Mouse (Mus musculus) right cerebral cortex, postnatal 36 days (tissue): ENCODE measurements around the gene Pigk.
"Not testable (repeated sequence)": the region's sequence is repeated elsewhere in the genome, so short reads cannot be mapped to it uniquely, and the experiment has no call there.

Source experiments
- DNase-seq, 2 experiments: peaks; one replicate each; pipeline ENCODE4 v3.0.0; 2022; ENCODE audit warnings: low spot score in 2 of 2, mixed read lengths in 1 of 2

Pigk gene

DNA sequence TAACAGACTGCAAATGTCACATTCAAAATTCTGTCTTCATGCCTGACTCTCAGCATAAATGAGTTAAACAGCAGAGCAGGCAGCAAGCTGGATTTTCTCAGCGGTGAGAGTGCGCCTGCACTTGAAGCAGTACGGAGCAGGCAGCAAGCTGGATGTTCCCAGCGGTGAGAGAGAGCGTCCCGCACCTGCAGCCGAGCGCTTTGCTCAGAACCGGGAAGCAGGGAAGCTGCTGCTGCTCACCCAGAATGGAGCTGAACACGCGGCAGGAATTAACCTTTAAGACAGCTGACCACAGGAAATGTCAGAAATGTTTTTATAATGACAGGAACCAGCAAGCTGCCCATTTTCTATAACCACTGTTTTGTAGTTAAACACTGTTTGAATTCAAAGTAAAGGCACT lies 53.6 kb downstream of the Pigk start:
- no peak for DNase-seq

GRCm38 (mm10) chr3:152770056-152770455 lies 56.2 kb downstream of the Pigk start:
- no peak for DNase-seq

- DNase-seq = no peak
These were observed 62.5 kb downstream of the Pigk start for GRCm38 (mm10) chr3:152776363-152776762.

DNA sequence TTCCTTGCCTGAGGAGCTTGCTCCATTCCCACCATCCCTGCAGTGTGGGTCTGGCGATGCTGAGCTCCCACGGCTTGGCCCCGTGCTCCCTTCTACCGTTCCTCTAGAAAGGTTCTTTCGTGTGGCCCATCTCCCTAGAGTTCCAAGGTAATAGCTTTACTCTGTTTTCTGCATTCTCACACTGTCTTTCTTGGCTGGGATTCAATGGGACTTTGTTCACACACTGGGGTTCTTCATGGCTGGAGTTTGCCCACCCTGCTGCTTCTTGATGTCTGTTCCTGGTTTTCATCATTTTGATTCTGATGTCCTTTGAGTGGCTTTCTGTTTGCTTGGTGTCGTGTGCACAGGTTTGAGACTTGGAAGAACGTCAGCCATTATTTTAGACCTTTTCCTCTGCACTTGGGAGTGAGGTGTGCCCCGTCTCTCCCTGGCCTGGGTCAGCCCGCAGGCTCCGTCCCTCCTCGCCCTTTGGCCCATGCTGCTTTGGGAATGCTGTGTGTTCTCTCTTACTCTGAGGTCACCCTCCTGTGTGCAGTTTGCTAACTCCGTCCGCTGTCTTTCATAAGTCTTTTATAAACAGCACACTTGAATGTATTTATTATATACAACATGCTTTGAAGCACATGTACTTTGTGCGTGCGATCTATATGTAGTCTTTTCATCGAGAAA lies 63.1 kb downstream of the Pigk start:
- DNase-seq = no peak

DNA sequence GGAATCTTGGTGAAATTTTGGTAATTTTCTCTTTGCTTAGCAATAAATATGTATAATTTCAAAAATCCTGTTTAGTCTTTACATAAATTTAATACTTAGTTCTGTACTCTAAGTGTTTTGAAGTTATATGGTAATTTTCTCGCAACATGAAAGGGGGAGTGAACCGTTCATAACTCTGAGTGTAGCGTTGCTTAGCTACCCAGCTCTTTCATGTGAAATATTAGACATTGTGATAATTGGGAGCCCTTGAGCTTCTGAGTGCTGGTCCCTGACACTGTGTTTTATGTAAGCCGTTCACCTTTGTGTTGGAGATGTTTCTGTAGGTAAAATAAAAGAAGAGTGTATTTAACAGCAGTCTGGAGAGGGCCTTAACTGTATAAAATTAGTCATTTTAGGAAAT lies 65.9 kb downstream of the Pigk start:
- DNase-seq = no peak

DNA sequence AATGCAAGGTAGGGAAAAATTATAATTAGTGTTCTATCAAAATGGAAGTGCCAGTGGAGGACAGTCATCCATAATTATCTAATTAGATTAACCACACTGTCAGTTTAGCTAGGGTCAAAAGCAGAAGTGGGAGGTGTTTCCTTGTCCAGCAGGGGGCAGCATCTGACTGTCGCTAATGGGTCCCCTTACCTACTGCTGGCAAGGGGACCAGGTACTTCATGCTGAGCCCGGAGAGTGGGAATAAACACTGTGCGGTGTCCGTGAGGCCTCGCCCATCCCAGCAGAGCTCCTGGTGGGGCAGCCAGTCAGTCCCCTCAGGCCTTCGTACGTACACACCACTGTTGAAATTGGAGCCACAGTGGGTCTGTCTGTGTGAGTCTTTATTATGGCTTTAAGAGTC lies 69.9 kb downstream of the Pigk start:
- DNase-seq = no peak

- DNase-seq = not testable (repeated sequence)
These were observed 70.5 kb downstream of the Pigk start for GRCm38 (mm10) chr3:152784353-152784752.

DNA sequence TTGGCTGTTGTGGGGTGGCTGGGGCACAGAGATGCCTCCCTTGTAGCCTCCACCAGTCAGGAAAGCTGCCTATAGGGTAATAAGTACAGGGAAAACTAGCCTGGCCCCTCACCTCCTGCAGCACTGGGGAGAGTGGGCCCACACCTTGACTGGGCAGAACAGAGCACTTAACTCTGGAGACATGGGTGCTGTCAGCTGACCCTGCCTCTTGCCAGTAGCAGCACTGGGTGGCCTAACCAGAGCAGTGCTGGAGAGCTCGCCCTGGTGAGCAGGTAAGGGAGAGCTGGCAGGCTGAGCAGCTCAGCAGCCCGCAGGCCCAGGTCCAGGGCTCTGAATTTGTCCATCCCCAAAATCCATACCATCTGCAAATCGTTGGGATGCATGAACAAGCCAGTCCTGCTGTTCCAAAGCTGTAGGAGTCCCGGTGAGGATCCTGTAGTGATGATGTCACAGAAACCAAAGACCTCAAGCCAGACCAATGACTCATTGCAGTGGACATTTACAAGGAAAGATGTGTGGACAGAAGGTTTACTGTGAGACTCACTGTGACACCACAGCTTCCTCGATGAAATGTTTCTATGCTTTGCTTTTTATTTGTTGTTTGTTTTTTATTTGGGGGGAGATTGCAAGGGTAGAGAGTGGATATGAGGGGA lies 74.5 kb downstream of the Pigk start:
- DNase-seq = not testable (repeated sequence)

GRCm38 (mm10) chr3:152792601-152793000 lies 78.7 kb downstream of the Pigk start:
- DNase-seq = no peak

DNA sequence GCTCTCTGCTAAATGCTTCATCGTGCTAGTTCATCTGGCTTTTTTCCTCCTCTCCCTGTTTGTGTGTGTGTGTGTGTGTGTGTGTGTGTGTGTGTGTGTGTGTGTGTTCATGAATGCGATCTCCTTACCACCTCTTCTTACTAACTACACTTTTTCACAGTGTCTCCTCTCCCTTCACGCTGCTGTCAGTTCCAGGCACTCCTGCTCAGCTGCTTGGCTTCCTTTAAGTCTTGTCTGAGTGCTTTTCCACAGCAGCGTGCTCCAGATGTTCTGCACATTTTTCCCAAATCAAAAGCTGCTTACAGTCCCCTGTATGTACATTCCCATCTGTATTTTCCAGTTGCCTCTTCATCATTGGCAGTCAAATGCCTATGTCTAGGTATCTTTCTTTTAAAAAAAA lies 79.1 kb downstream of the Pigk start:
- DNase-seq = no peak

- DNase-seq = no peak
These were observed 82.3 kb downstream of the Pigk start for GRCm38 (mm10) chr3:152796216-152796615.

- no peak for DNase-seq
These were observed 83.5 kb downstream of the Pigk start for GRCm38 (mm10) chr3:152797354-152797753.

DNA sequence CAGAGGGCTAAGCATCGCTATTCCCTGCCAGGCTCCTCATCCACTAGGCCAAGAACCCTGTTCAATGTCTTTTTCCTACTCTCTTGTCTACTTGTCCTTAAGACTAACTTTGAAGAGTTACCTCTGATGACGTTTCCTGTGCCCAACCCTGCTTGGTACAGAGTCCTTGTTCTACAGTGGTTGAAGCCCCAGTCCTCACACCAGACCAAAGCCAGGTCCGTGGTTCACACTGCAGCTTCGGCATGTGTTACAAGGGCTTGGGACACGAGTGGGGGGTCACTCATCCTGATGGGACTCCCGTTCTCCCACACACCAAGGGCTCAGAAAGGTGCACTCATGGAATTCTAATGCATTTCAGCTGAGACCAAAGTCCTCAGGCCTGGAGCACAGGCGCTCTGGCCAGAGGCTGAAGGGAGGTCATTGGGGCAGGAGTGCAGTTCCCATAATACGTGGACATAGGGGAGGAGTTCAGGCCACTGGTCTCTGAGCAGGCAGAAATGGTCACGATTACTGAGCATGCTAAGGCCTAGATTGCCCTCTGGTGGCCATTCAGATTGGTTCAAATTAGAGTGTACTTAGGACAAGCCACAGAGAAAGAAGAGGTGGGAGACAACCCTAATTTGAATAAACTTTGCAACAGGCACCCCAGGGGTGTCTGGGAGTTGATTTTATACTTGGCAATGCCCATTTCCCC lies 86.0 kb downstream of the Pigk start:
- DNase-seq = no peak

- DNase-seq = no peak
These were observed 100.0 kb downstream of the Pigk start for GRCm38 (mm10) chr3:152813905-152814304.

DNA sequence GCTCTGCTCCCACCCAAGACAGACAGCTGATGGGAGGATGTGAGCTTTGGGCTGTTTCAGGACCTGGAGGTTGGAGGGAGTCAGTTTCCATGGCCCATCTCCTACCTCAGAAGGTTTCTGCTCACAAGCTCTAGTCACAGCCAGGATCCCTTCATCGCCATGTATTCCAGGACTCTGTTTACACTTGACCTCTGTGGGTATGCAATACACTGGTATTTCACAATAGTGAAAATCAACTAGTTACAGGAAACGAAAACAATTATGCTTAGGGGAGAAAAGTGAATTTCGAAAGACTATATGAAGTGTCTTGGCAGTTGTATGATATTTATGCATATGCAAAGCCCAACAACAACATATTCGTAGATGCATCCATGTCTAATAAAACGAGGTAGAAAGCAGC lies 101.2 kb downstream of the Pigk start:
- DNase-seq = no peak

- no peak for DNase-seq
These were observed 106.5 kb downstream of the Pigk start for GRCm38 (mm10) chr3:152820406-152820805.

GRCm38 (mm10) chr3:152821202-152821601 lies 107.3 kb downstream of the Pigk start:
- DNase-seq = no peak

GRCm38 (mm10) chr3:152831377-152831776 lies 117.5 kb downstream of the Pigk start:
- no peak for DNase-seq

DNA sequence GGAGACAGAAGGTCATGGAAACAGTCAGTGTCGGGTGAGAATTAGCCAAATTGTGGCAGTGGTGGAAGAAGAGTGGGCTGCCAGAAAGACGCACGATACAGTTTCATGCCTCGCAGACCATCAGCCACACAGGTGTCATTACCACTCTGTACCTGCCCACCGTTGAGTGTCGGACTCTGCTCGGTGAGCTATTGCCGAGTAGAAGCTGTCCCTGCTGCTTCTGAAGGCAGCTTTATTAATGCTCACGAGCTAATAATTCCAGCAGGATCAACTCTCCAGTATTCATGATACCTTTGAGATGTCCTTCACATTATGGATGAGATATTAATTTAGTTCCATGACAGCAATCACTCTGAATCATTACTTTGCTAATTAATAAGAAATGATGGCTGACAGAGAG lies 118.1 kb downstream of the Pigk start:
- no peak for DNase-seq

- no peak for DNase-seq
These were observed 118.5 kb downstream of the Pigk start for GRCm38 (mm10) chr3:152832436-152832835.

DNA sequence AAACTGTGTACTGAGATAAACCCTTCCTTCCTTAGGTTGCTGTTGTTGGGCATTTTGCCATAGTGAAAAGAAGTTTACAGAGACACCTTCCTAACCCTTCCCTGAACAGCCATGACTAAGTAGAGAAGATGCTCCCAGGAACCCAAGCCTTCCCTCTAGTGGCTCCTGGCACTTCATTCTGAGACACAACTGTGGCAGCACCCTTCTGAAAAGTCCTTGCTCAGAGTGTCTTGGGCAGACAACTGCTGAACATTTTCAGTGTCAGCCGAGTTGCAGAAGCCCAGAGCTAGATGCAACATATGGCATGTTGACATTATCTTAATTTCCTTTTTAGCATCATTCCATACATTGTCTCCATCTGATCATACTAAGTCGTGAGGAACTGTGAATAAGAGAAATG lies 123.5 kb downstream of the Pigk start:
- no peak for DNase-seq

- DNase-seq = peak in 1 of 2 experiments; percentile 26
These were observed 124.0 kb downstream of the Pigk start for GRCm38 (mm10) chr3:152837938-152838337.

DNA sequence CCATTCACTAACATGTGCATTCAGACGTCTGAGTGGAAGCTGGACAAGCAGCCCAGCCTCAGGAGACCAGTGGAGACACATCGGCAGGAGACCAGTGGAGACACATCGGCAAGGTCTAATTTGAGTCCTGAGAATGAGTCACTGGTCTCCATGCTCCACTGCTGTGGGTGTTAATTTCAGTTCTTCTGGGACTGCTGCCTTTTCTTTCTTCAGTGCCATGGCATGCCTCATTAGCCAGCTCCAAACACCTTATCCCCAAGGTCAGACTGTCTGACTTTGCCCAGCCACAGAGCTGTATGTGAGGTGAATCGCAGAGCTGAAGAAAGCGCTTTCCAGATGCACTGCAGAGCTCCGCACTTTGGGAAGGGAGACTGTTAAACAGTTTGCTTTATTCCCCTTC lies 127.4 kb downstream of the Pigk start:
- DNase-seq = peak in 1 of 2 experiments; percentile 16
